11 mouse cellular contexts compared by ENCODE assay signal in the genomic region with DNA sequence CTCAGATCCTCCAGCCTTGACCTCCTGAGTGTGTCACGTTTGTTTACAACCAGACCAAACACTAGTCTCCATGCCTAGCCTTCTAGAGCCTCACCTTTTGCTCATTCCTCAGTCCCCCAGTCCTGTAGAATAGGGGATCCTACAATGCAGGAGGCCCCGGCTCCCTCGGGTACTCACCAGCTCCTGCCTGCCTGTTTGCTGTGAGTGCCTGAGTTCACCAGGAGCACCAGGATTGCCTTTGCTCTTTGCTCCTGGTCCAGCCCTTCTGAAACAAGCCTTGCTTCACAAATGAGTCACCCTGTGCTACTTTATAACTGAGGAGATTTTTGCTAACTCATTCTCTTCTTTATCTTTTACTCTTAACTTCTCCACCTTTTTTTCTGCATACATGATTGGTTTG. TPM values are rescaled to one million over a fixed set of nuclear protein-coding genes. Genes with fewer than 3 reads are reported as not detected.
DNase-seq lines count a peak whose midpoint lies in the region; ATAC-seq and TF ChIP-seq lines count a peak whose summit lies in the region.
"Had no signal": no experiment of that assay in that cellular context is flagged by ENCODE, and none has a peak within 500 bp of the region (broad histone marks: within the 10 kb centered on the region; RNA-seq: fewer than 3 reads in every experiment).

No protein-coding gene starts in this region.

- no peaks in the 10 kb centered on the region for H3K36me3 ChIP-seq in liver, embryonic 14.5 days (replicated peaks; ENCODE audit: control insufficient read depth, insufficient read depth, low read depth)

- no peak for TF ChIP-seq EP300 in liver, embryonic 14.5 days (IDR thresholded peaks at IDR 0.05; ENCODE audit: low read depth)

- no peak for ATAC-seq in liver, embryonic 14.5 days (ENCODE audit: insufficient read depth)
- no peak for ATAC-seq in granulocyte monocyte progenitor cell, adult 5-6 weeks (replicated peaks; ENCODE audit: poor library complexity, severe bottlenecking)
- ATAC-seq in CD4-positive, CD25-positive, alpha-beta regulatory T cell, adult 4 months, result no peak

- H3K4me1 ChIP-seq in liver, embryonic 14.5 days (replicated peaks; ENCODE audit: control insufficient read depth in 2 of 2, insufficient read depth in 2 of 2, low read length in 1 of 2), result peaks cover 5 to 8% of the 10 kb centered on the region in 2 experiments; a peak in 3 of 4 replicates

- peak; percentile 47 for DNase-seq in 3T3-L1 (ENCODE audit: low read depth, low spot score)
- peak; percentile 33 to 47 for DNase-seq in adrenal gland, adult 18-20 months (ENCODE audit: low spot score in 2 of 2)
- DNase-seq in kidney, adult 8-10 months, result peak; percentile 72 to 77
- DNase-seq in liver, embryonic 14.5 days (ENCODE audit: low read depth in 3 of 3, low spot score in 3 of 3), result no peak
- no peak for DNase-seq in gastrocnemius, adult 18-20 months (ENCODE audit: low spot score)
- DNase-seq: cerebellum, postnatal 14 days; gastrocnemius, postnatal 36 days; layer of hippocampus, postnatal 36 days; lung, embryonic 14.5 days had no signal

- no peak overlapping the region; the same call in 1 of the 2 replicates for H3K9ac ChIP-seq in liver, embryonic 14.5 days (replicated peaks)
- H3K9ac ChIP-seq: lung, embryonic 14.5 days had no signal

- H3K27me3 ChIP-seq in liver, embryonic 14.5 days (ENCODE audit: control insufficient read depth, insufficient read depth, low read length), result no peaks in the 10 kb centered on the region

- WGBS in liver, embryonic 14.5 days (ENCODE audit: insufficient replicate concordance), result 51% methylated on average over 3 of the region's 3 CpGs

- peak overlapping the region; percentile 15 for H3K4me2 ChIP-seq in liver, embryonic 14.5 days (ENCODE audit: low read depth)
- H3K4me2 ChIP-seq: lung, embryonic 14.5 days had no signal

- TF ChIP-seq CTCF in liver, embryonic 14.5 days (IDR thresholded peaks at IDR 0.05; ENCODE audit: low read depth), result no peak

- H3K4me3 ChIP-seq in liver, embryonic 14.5 days (ENCODE audit: insufficient read depth in 1 of 2, low read depth in 2 of 2, low read length in 2 of 2), result no peak overlapping the region

- H3K27ac ChIP-seq in liver, embryonic 14.5 days, result peak overlapping the region; percentile 18; the same call in 1 of the 2 replicates

- no peaks in the 10 kb centered on the region for H3K9me3 ChIP-seq in liver, embryonic 14.5 days (ENCODE audit: control insufficient read depth, low read length)

RNA-seq across cellular contexts. Expression of a gene that starts 8.2 kb away (rescaled TPM):
- total RNA-seq in adrenal gland, adult 18-20 months (2021), result 100 to 1,000 TPM in 1 of 2 experiments, 10 to 100 TPM in 1; 77.4 to 111 TPM
- polyA plus RNA-seq in liver, embryonic 14.5 days (2012; rRNA removed), result 4.3 and 4.9 TPM in 2 replicates
- 10.0 and 10.2 TPM in 2 replicates for polyA plus RNA-seq in liver, embryonic 14.5 days (2014; fragmentation: Nextera tagmentation; extraction: Ambion mirVana)
- total RNA-seq in granulocyte monocyte progenitor cell, adult 5-6 weeks (2014; fragmentation: Nextera tagmentation), result 20.8 and 34.2 TPM in 2 replicates
- 14.0 and 30.8 TPM in 2 replicates for total RNA-seq in granulocyte monocyte progenitor cell, adult 5-6 weeks (2017)
- polyA plus RNA-seq in CD4-positive, CD25-positive, alpha-beta regulatory T cell, adult 4 months (2017; shearing (Covaris generic)), result 10 to 100 TPM; 19.5 to 36.7 TPM
- 10 to 100 TPM; 15.3 to 16.5 TPM for total RNA-seq in gastrocnemius, adult 18-20 months (2021)

RNA-seq across cellular contexts. Expression of a gene that starts 8.2 kb away (rescaled TPM):
- 1 to 10 TPM; 1.4 to 1.5 TPM for total RNA-seq in adrenal gland, adult 18-20 months (2021)
- 0.12 and 0.33 TPM in 2 replicates for polyA plus RNA-seq in liver, embryonic 14.5 days (2012; rRNA removed)
- 0.25 and 0.44 TPM in 2 replicates for polyA plus RNA-seq in liver, embryonic 14.5 days (2014; fragmentation: Nextera tagmentation; extraction: Ambion mirVana)
- total RNA-seq in granulocyte monocyte progenitor cell, adult 5-6 weeks (2014; fragmentation: Nextera tagmentation), result 3.4 TPM in 1 of 2 replicates, not detected in the other
- 1.8 and 5.4 TPM in 2 replicates for total RNA-seq in granulocyte monocyte progenitor cell, adult 5-6 weeks (2017)
- under 1 TPM; 0.77 to 0.86 TPM for polyA plus RNA-seq in CD4-positive, CD25-positive, alpha-beta regulatory T cell, adult 4 months (2017; shearing (Covaris generic))
- total RNA-seq in gastrocnemius, adult 18-20 months (2021), result 1 to 10 TPM; 2.1 to 2.9 TPM

RNA-seq across cellular contexts. Expression of a gene that starts 16.3 kb away (rescaled TPM):
- 10 to 100 TPM; 14.3 to 20.2 TPM for total RNA-seq in adrenal gland, adult 18-20 months (2021)
- polyA plus RNA-seq in liver, embryonic 14.5 days (2012; rRNA removed), result 5.4 and 10.0 TPM in 2 replicates
- polyA plus RNA-seq in liver, embryonic 14.5 days (2014; fragmentation: Nextera tagmentation; extraction: Ambion mirVana), result 12.8 and 13.2 TPM in 2 replicates
- 26.0 and 28.1 TPM in 2 replicates for total RNA-seq in granulocyte monocyte progenitor cell, adult 5-6 weeks (2014; fragmentation: Nextera tagmentation)
- 32.4 and 37.8 TPM in 2 replicates for total RNA-seq in granulocyte monocyte progenitor cell, adult 5-6 weeks (2017)
- polyA plus RNA-seq in CD4-positive, CD25-positive, alpha-beta regulatory T cell, adult 4 months (2017; shearing (Covaris generic)), result 10 to 100 TPM; 31.9 to 40.6 TPM
- total RNA-seq in gastrocnemius, adult 18-20 months (2021), result 10 to 100 TPM; 11.7 to 12.5 TPM

RNA-seq across cellular contexts. Expression of a gene that starts 39.0 kb away (rescaled TPM):
- 1 to 10 TPM; 3.2 to 4.5 TPM for total RNA-seq in adrenal gland, adult 18-20 months (2021)
- 1.3 and 1.5 TPM in 2 replicates for polyA plus RNA-seq in liver, embryonic 14.5 days (2012; rRNA removed)
- polyA plus RNA-seq in liver, embryonic 14.5 days (2014; fragmentation: Nextera tagmentation; extraction: Ambion mirVana), result 0.68 and 0.81 TPM in 2 replicates
- total RNA-seq in granulocyte monocyte progenitor cell, adult 5-6 weeks (2014; fragmentation: Nextera tagmentation), result not detected in 2 replicates
- total RNA-seq in granulocyte monocyte progenitor cell, adult 5-6 weeks (2017), result 0.10 TPM in 1 of 2 replicates, not detected in the other
- under 1 TPM; 0.50 to 0.58 TPM for polyA plus RNA-seq in CD4-positive, CD25-positive, alpha-beta regulatory T cell, adult 4 months (2017; shearing (Covaris generic))
- 1 to 10 TPM in 1 of 2 experiments, under 1 TPM in 1; 1.00 to 1.1 TPM for total RNA-seq in gastrocnemius, adult 18-20 months (2021)

RNA-seq across cellular contexts. Expression of a gene that starts 39.2 kb away (rescaled TPM):
- 10 to 100 TPM; 67.4 to 80.8 TPM for total RNA-seq in adrenal gland, adult 18-20 months (2021)
- 22.0 and 27.2 TPM in 2 replicates for polyA plus RNA-seq in liver, embryonic 14.5 days (2012; rRNA removed)
- polyA plus RNA-seq in liver, embryonic 14.5 days (2014; fragmentation: Nextera tagmentation; extraction: Ambion mirVana), result 22.5 and 27.6 TPM in 2 replicates
- 21.1 and 25.4 TPM in 2 replicates for total RNA-seq in granulocyte monocyte progenitor cell, adult 5-6 weeks (2014; fragmentation: Nextera tagmentation)
- total RNA-seq in granulocyte monocyte progenitor cell, adult 5-6 weeks (2017), result 11.0 and 13.8 TPM in 2 replicates
- polyA plus RNA-seq in CD4-positive, CD25-positive, alpha-beta regulatory T cell, adult 4 months (2017; shearing (Covaris generic)), result 10 to 100 TPM; 22.6 to 27.8 TPM
- 10 to 100 TPM; 20.4 to 25.4 TPM for total RNA-seq in gastrocnemius, adult 18-20 months (2021)

Comparison
In these comparisons a context has a peak if more than half of its experiments do, and no peak if none do; other contexts are left out.
1. DNase-seq: peak in 3T3-L1 (single experiment), adrenal gland, adult 18-20 months (2 of 2) and kidney, adult 8-10 months (2 of 2); none in liver, embryonic 14.5 days (0 of 3) and gastrocnemius, adult 18-20 months (single experiment).